Mouse (Mus musculus) heart, embryonic 14.5 days (tissue): ENCODE measurements around the gene Gm11627. TPM values are rescaled to one million over a fixed set of nuclear protein-coding genes. Genes with fewer than 3 reads are reported as not detected.

ENCODE experiments used
- ATAC-seq: fragments of 200-750 bp; cut with Nextera tagmentation; 2 replicates; pipeline ENCODE4 v1.8.0; 2017; ENCODE audit warnings: low read depth, moderate TSS enrichment; ENCODE audit not compliant: insufficient number of reproducible peaks, insufficient read depth, low FRiP score
- H3K27ac ChIP-seq, 2 experiments: fragments of 200-500 bp in 1 of 2; fragments of 300-500 bp in 1 of 2; sonication (generic) in 1 of 2; replicated peaks in 1 of 2; 2 replicates each; pipeline ENCODE4 v1.5.1; 2012 to 2014; ENCODE audit warnings: low read depth in 2 of 2, low read length in 2 of 2, control low read depth in 1 of 2, mild to moderate bottlenecking in 1 of 2, mixed read lengths in 1 of 2; ENCODE audit not compliant: control insufficient read depth in 1 of 2, insufficient read depth in 1 of 2
- H3K27me3 ChIP-seq: fragments of 300-500 bp; sonication (generic); 2 replicates; pipeline ENCODE4 v1.6.1; 2014; ENCODE audit warnings: mild to moderate bottlenecking, low read length, control low read depth; ENCODE audit not compliant: control insufficient read depth, insufficient read depth
- H3K36me3 ChIP-seq: fragments of 300-500 bp; sonication (generic); 2 replicates; pipeline ENCODE4 v1.6.1; 2014; ENCODE audit warnings: mild to moderate bottlenecking, control low read depth, low read length, mixed read lengths; ENCODE audit not compliant: control insufficient read depth, insufficient read depth
- H3K4me1 ChIP-seq, 2 experiments: fragments of 200-500 bp in 1 of 2; fragments of 300-500 bp in 1 of 2; sonication (generic) in 1 of 2; 2 replicates each; pipeline ENCODE4 v1.6.1; 2012 to 2014; ENCODE audit warnings: low read length in 2 of 2, control low read depth in 1 of 2, mixed read lengths in 1 of 2; ENCODE audit not compliant: control insufficient read depth in 2 of 2, insufficient read depth in 2 of 2
- H3K4me2 ChIP-seq: fragments of 300-500 bp; sonication (generic); 2 replicates; pipeline ENCODE4 v1.6.1; 2014; ENCODE audit warnings: mild to moderate bottlenecking, low read length
- H3K4me3 ChIP-seq, 2 experiments: fragments of 200-500 bp in 1 of 2; fragments of 300-500 bp in 1 of 2; sonication (generic) in 1 of 2; 2 replicates each; pipeline ENCODE4 v1.5.1; 2012 to 2014; ENCODE audit warnings: low read length in 2 of 2, mild to moderate bottlenecking in 2 of 2, control low read depth in 1 of 2, low read depth in 1 of 2, moderate library complexity in 1 of 2; ENCODE audit not compliant: control insufficient read depth in 1 of 2, insufficient read depth in 1 of 2
- H3K9ac ChIP-seq: fragments of 300-500 bp; sonication (generic); 2 replicates; pipeline ENCODE4 v1.6.1; 2014; ENCODE audit warnings: mild to moderate bottlenecking, low read length
- H3K9me3 ChIP-seq: fragments of 300-500 bp; sonication (generic); 2 replicates; pipeline ENCODE4 v1.6.1; 2016; ENCODE audit warnings: low read length, control low read depth; ENCODE audit not compliant: control insufficient read depth
- WGBS: fragments of 180-500 bp; shearing (Covaris S2); extraction: QIAGEN DNeasy Blood & Tissue Kit; methylation state at CpG from one replicate; pipeline ENCODE4 v1.1.7; 2014; 5-methylcytosine and 5-hydroxymethylcytosine counted together
- polyA plus RNA-seq: library from polyadenylated mRNA; unstranded; fragments of >200 nt; fragmentation: Nextera tagmentation; extraction: Ambion mirVana; gene quantifications from 2 replicates; pipeline ENCODE4 v1.2.1, GENCODE M21; 2014

Gene Gm11627
- polyA plus RNA-seq, 1 experiment from 2014 or later: 13.9 TPM

- Histone ChIP-seq H3K36me3 (peaks cover 3% of the 10 kb centered on the region; the same call in 1 of the 2 replicates), H3K9ac (peak overlapping the region; percentile 97), H3K27ac (peak overlapping the region; percentile 85 to 98), H3K9me3 (no peaks in the 10 kb centered on the region), H3K4me1 (peaks cover 22 to 45% of the 10 kb centered on the region in 2 experiments), H3K4me3 (peak overlapping the region; percentile 61 to 88), H3K27me3 (no peaks in the 10 kb centered on the region), H3K4me2 (peak overlapping the region; percentile 84)
- ATAC-seq: no peak
- WGBS: 2% methylated on average over 12 of the region's 12 CpGs
Measured at GRCm38 (mm10) chr11:102606751-102607171, 27.5 kb upstream of the Gm11627 start.

GRCm38 (mm10) chr11:102605553-102606416 is 26.5 kb upstream of the Gm11627 start:
- H3K27ac ChIP-seq: peak overlapping the region; percentile 68 to 98
- no peaks in the 10 kb centered on the region for H3K27me3 ChIP-seq
- H3K4me3 ChIP-seq: peak overlapping the region; percentile 61 to 88
- ATAC-seq: no peak
- peaks cover 16 to 35% of the 10 kb centered on the region in 2 experiments for H3K4me1 ChIP-seq
- H3K9me3 ChIP-seq: no peaks in the 10 kb centered on the region
- peak overlapping the region; percentile 84 for H3K4me2 ChIP-seq
- H3K9ac ChIP-seq: peak overlapping the region; percentile 97
- 1% methylated on average over 62 of the region's 62 CpGs for WGBS
- H3K36me3 ChIP-seq: peaks cover 3% of the 10 kb centered on the region; the same call in 1 of the 2 replicates

- Histone ChIP-seq H3K4me3 (peak overlapping the region; percentile 61 to 88), H3K4me1 (peaks cover 10 to 27% of the 10 kb centered on the region in 2 experiments), H3K27me3 (no peaks in the 10 kb centered on the region), H3K27ac (peak overlapping the region; percentile 68 to 98), H3K9me3 (no peaks in the 10 kb centered on the region), H3K9ac (peak overlapping the region; percentile 97), H3K36me3 (peaks cover 3% of the 10 kb centered on the region; the same call in 1 of the 2 replicates), H3K4me2 (peak overlapping the region; percentile 84)
- ATAC-seq: peak; percentile 7
- WGBS: under 1% methylated on average over 67 of the region's 74 CpGs
Measured at GRCm38 (mm10) chr11:102604777-102605552, 25.7 kb upstream of the Gm11627 start.

GRCm38 (mm10) chr11:102604010-102604584 is 24.8 kb upstream of the Gm11627 start, which contains the start of gene Fzd2:
Fzd2 (plus strand) TSS chr11:102604396.
- H3K27ac ChIP-seq: peak within 1 kb of the TSS; percentile 97 to 98
- WGBS: 0% methylated on average over 22 of the region's 31 CpGs
- H3K9me3 ChIP-seq: no peaks in the 10 kb centered on the region
- H3K4me3 ChIP-seq: peak within 1 kb of the TSS; percentile 73 to 88
- no peaks in the 10 kb centered on the region for H3K27me3 ChIP-seq
- H3K9ac ChIP-seq: peak within 1 kb of the TSS; percentile 97
- ATAC-seq: peak; percentile 91
- H3K36me3 ChIP-seq: peaks cover 3% of the 10 kb centered on the region; the same call in 1 of the 2 replicates
- H3K4me2 ChIP-seq: peak within 1 kb of the TSS; percentile 84
- peaks cover 6 to 18% of the 10 kb centered on the region in 2 experiments for H3K4me1 ChIP-seq

- Histone ChIP-seq H3K9ac (peak overlapping the region; percentile 88), H3K36me3 (peaks cover 3% of the 10 kb centered on the region; the same call in 1 of the 2 replicates), H3K4me2 (peak overlapping the region; percentile 84), H3K27me3 (no peaks in the 10 kb centered on the region), H3K27ac (peak overlapping the region; percentile 97 to 98), H3K4me3 (peak overlapping the region; percentile 73 to 88), H3K4me1 (peaks cover 1 to 12% of the 10 kb centered on the region in 2 experiments), H3K9me3 (no peaks in the 10 kb centered on the region)
- ATAC-seq: peak; percentile 72
- WGBS: 1% methylated on average over 10 of the region's 10 CpGs
Measured at GRCm38 (mm10) chr11:102603496-102603850, 24.2 kb upstream of the Gm11627 start.

- Histone ChIP-seq H3K9ac (peak overlapping the region; percentile 88), H3K9me3 (no peaks in the 10 kb centered on the region), H3K4me1 (peaks cover 0 to 7% of the 10 kb centered on the region in 2 experiments; a peak in 2 of 4 replicates), H3K27me3 (no peaks in the 10 kb centered on the region), H3K36me3 (no peaks in the 10 kb centered on the region), H3K4me2 (peak overlapping the region; percentile 84), H3K4me3 (peak overlapping the region; percentile 73 to 88), H3K27ac (peak overlapping the region; percentile 92 to 98)
- WGBS: 9% methylated on average over 13 of the region's 13 CpGs
- no peak for ATAC-seq
Measured at GRCm38 (mm10) chr11:102602816-102603495, 23.7 kb upstream of the Gm11627 start.
